Mouse (Mus musculus) cerebellum, adult 9-11 months (tissue): ENCODE data around the gene Aym1.
A peak's percentile ranks its signal among the peaks of the same experiment; 100 is the strongest.
"Not testable (repeated sequence)": the region's sequence is repeated elsewhere in the genome, so short reads cannot be mapped to it uniquely, and the experiment has no call there.

Experiments
- DNase-seq: peaks from one replicate; pipeline ENCODE4 v3.0.0; 2022

Gene Aym1

GRCm38 (mm10) chr5:113357656-113358055, 562 bp downstream of the Aym1 start:
- no peak for DNase-seq

GRCm38 (mm10) chr5:113358833-113359232, 1.7 kb downstream of the Aym1 start:
- DNase-seq = no peak

- no peak for DNase-seq
These were observed 4.2 kb downstream of the Aym1 start for GRCm38 (mm10) chr5:113361283-113361682.

GRCm38 (mm10) chr5:113362258-113362996, 5.3 kb downstream of the Aym1 start:
- peak; percentile 83 for DNase-seq

GRCm38 (mm10) chr5:113363177-113363576, 6.1 kb downstream of the Aym1 start:
- DNase-seq = no peak

- DNase-seq = peak; percentile 83
These were observed 8.8 kb downstream of the Aym1 start for GRCm38 (mm10) chr5:113365921-113366320.

GRCm38 (mm10) chr5:113367726-113368125, 10.6 kb downstream of the Aym1 start:
- DNase-seq = not testable (repeated sequence)

- DNase-seq = peak; percentile 63
These were observed 12.3 kb downstream of the Aym1 start for GRCm38 (mm10) chr5:113369262-113369868.

GRCm38 (mm10) chr5:113372449-113372848, 15.4 kb downstream of the Aym1 start:
- DNase-seq = peak; percentile 50

GRCm38 (mm10) chr5:113372995-113373950, 16.2 kb downstream of the Aym1 start:
- peak; percentile 80 for DNase-seq

- no peak for DNase-seq
These were observed 17.2 kb downstream of the Aym1 start for GRCm38 (mm10) chr5:113374290-113374689.

- DNase-seq = peak; percentile 81
These were observed 18.7 kb downstream of the Aym1 start for GRCm38 (mm10) chr5:113375783-113376182.

GRCm38 (mm10) chr5:113376292-113376691, 19.2 kb downstream of the Aym1 start:
- no peak for DNase-seq

GRCm38 (mm10) chr5:113379416-113379815, 22.3 kb downstream of the Aym1 start:
- DNase-seq = no peak

GRCm38 (mm10) chr5:113380553-113380952, 23.5 kb downstream of the Aym1 start:
- no peak for DNase-seq

GRCm38 (mm10) chr5:113382580-113382979, 25.5 kb downstream of the Aym1 start:
- no peak for DNase-seq

GRCm38 (mm10) chr5:113393766-113394165, 36.7 kb downstream of the Aym1 start:
- no peak for DNase-seq

- no peak for DNase-seq
These were observed 39.3 kb downstream of the Aym1 start for GRCm38 (mm10) chr5:113396286-113396934.

GRCm38 (mm10) chr5:113397443-113398317, 40.6 kb downstream of the Aym1 start:
- no peak for DNase-seq

GRCm38 (mm10) chr5:113402702-113403101, 45.6 kb downstream of the Aym1 start:
- DNase-seq = no peak

GRCm38 (mm10) chr5:113407346-113407745, 50.3 kb downstream of the Aym1 start:
- DNase-seq = no peak
